Mouse (Mus musculus) neural tube, embryonic 15.5 days (tissue): Measurements from ENCODE around the gene Smyd3. TPM values are rescaled to one million over a fixed set of nuclear protein-coding genes. Genes with fewer than 3 reads are reported as not detected.

ENCODE experiments used
- ATAC-seq: fragments of 200-750 bp; cut with Nextera tagmentation; 2 replicates; pipeline ENCODE4 v1.8.0; 2017; ENCODE audit warnings: mild to moderate bottlenecking, moderate TSS enrichment, moderate library complexity; ENCODE audit not compliant: low FRiP score
- H3K27ac ChIP-seq: fragments of 300-500 bp; sonication (generic); replicated peaks from 2 replicates; pipeline ENCODE4 v1.5.1; 2015; ENCODE audit warnings: mild to moderate bottlenecking, inconsistent platforms
- H3K27me3 ChIP-seq: fragments of 300-500 bp; sonication (generic); replicated peaks from 2 replicates; pipeline ENCODE4 v1.6.1; 2015; ENCODE audit warnings: inconsistent platforms
- H3K36me3 ChIP-seq: fragments of 300-500 bp; sonication (generic); 2 replicates; pipeline ENCODE4 v1.6.1; 2015; ENCODE audit warnings: inconsistent platforms
- H3K4me1 ChIP-seq: fragments of 300-500 bp; sonication (generic); 2 replicates; pipeline ENCODE4 v1.6.1; 2015; ENCODE audit warnings: inconsistent platforms
- H3K4me2 ChIP-seq: fragments of 300-500 bp; sonication (generic); 2 replicates; pipeline ENCODE4 v1.6.1; 2015; ENCODE audit warnings: inconsistent platforms, mild to moderate bottlenecking, moderate library complexity
- H3K4me3 ChIP-seq: fragments of 300-500 bp; sonication (generic); replicated peaks from 2 replicates; pipeline ENCODE4 v1.5.1; 2015; ENCODE audit warnings: mild to moderate bottlenecking, inconsistent platforms
- H3K9ac ChIP-seq: fragments of 300-500 bp; sonication (generic); replicated peaks from 2 replicates; pipeline ENCODE4 v1.6.1; 2015; ENCODE audit warnings: mild to moderate bottlenecking, inconsistent platforms
- H3K9me3 ChIP-seq: fragments of 300-500 bp; sonication (generic); replicated peaks from 2 replicates; pipeline ENCODE4 v1.6.1; 2016; ENCODE audit warnings: inconsistent platforms
- WGBS: fragments of 180-500 bp; shearing (Covaris S2); methylation state at CpG from one replicate; pipeline ENCODE4 v1.1.7; 2015; ENCODE audit warnings: mixed read lengths; 5-methylcytosine and 5-hydroxymethylcytosine counted together
- polyA plus RNA-seq: library from polyadenylated mRNA; unstranded; fragments of >200 nt; fragmentation: Nextera tagmentation; extraction: Ambion mirVana; gene quantifications from 2 replicates; pipeline ENCODE4 v1.2.1, GENCODE M21; 2015

The Smyd3 gene
- polyA plus RNA-seq, 1 experiment from 2014 or later: 26.0 TPM

- H3K27ac ChIP-seq: no peak overlapping the region
- peaks cover 7% of the 10 kb centered on the region; the same call in 1 of the 2 replicates for H3K4me1 ChIP-seq
- H3K36me3 ChIP-seq: no peaks in the 10 kb centered on the region
- H3K9ac ChIP-seq: no peak overlapping the region
- 78% methylated on average over 5 of the region's 5 CpGs for WGBS
- no peaks in the 10 kb centered on the region for H3K9me3 ChIP-seq
- H3K4me3 ChIP-seq: no peak overlapping the region
- H3K27me3 ChIP-seq: no peaks in the 10 kb centered on the region
- ATAC-seq: no peak
- no peak overlapping the region for H3K4me2 ChIP-seq
Measured at GRCm38 (mm10) chr1:179149468-179150140, 368.2 kb downstream of the Smyd3 start.

- Histone ChIP-seq H3K36me3 (no peaks in the 10 kb centered on the region), H3K9me3 (no peaks in the 10 kb centered on the region), H3K27me3 (no peaks in the 10 kb centered on the region), H3K9ac (no peak overlapping the region), H3K4me1 (peaks cover 16% of the 10 kb centered on the region), H3K4me2 (no peak overlapping the region), H3K4me3 (no peak overlapping the region), H3K27ac (no peak overlapping the region)
- ATAC-seq: no peak
- 65% methylated on average over 9 of the region's 9 CpGs for WGBS
Measured at GRCm38 (mm10) chr1:179146730-179147167, 371.1 kb downstream of the Smyd3 start.

DNA sequence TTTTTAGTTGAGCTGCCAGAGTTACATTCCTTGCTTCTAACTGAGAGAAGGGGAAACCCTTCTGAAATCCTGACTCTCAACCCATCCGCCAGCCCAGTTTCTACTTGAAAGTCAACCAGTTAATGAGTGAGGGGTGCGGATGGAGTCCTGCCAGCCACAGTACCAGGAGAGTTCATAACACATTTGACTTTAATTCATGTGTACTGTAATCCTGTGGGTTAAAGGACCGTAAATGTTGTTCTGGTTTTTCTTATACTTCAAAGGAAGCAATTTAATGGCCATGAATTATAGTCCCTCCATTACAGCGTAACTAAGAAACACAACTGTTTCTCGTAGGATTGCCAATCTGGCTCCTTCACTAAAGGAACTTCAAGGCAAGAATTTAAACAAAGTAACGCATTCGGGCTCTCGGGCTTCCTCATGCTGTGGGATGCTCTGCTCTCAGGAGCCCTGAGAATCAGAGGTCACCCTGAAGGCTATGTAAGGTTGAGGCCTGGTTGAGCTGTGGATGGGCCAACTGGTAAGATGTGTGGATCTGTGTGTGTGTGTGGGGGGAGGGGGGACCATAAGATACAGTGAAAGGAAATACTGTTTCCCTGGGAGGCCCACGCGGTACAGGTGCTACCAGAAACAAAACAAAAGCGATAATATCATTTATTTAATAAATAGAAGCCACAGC lies 374.5 kb downstream of the Smyd3 start:
- Histone ChIP-seq H3K36me3 (no peaks in the 10 kb centered on the region), H3K9ac (no peak overlapping the region), H3K27ac (no peak overlapping the region), H3K4me1 (peaks cover 16% of the 10 kb centered on the region), H3K9me3 (no peaks in the 10 kb centered on the region), H3K4me2 (no peak overlapping the region), H3K4me3 (no peak overlapping the region), H3K27me3 (0 out of 2 replicates have a peak, but pooled peaks cover 4% of the 10 kb centered on the region)
- WGBS: 42% methylated on average over 11 of the region's 11 CpGs
- peak; percentile 55; the same call in 1 of the 2 replicates for ATAC-seq

DNA sequence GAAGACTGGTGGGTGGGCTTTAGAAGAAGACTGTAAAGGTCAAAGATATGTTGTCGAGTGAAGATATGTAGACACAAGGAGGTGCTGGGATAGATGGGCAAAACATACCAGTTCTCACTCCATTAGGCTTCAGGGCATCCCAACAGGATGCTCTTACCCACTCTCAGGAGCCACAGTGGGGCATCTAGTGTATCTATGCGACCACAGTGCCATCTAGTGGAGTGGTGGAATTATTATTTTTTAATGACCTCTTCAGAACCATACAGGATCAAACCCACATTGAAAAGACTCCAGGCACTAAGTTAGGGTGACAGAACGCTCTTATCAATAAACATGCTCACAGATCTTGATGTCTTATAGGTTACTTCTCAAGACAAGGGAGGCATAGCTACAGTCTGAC lies 375.7 kb downstream of the Smyd3 start:
- H3K9me3 ChIP-seq: no peaks in the 10 kb centered on the region
- no peak overlapping the region for H3K27ac ChIP-seq
- peaks cover 16% of the 10 kb centered on the region for H3K4me1 ChIP-seq
- ATAC-seq: no peak
- 60% methylated on average over 3 of the region's 3 CpGs for WGBS
- H3K36me3 ChIP-seq: no peaks in the 10 kb centered on the region
- H3K4me3 ChIP-seq: no peak overlapping the region
- H3K9ac ChIP-seq: no peak overlapping the region
- 0 out of 2 replicates have a peak, but pooled peaks cover 4% of the 10 kb centered on the region for H3K27me3 ChIP-seq
- H3K4me2 ChIP-seq: no peak overlapping the region

DNA sequence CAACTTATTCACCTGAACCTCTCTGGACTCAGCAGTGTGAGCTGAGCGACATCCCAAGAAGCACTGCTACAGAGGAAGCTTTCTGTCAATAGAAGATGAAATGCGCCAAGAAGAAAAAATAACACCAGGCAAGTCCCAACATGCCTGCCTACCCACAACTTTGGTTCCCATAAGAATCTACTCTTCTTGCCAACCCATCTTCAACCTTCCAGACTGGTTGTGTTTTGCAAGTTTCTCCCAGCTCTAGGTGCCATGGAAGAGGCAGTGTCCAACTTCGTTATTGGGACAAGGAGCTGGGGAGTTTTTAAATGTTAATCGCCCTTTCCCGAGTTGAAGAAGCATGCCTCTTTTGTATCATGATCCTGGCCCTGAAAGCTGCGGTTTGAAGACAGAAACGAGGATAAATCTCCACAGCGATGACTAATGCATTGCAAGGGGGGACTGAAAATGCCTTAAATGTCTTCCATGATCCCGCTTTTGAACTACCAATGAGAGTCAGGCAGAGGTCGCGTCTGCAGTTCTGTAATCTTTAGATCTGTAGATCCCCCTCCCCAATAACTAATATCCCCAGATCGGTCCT lies 376.7 kb downstream of the Smyd3 start:
- Histone ChIP-seq H3K36me3 (no peaks in the 10 kb centered on the region), H3K27ac (no peak overlapping the region), H3K4me1 (peaks cover 20% of the 10 kb centered on the region), H3K9ac (no peak overlapping the region), H3K27me3 (0 out of 2 replicates have a peak, but pooled peaks cover 4% of the 10 kb centered on the region), H3K4me3 (no peak overlapping the region), H3K9me3 (no peaks in the 10 kb centered on the region), H3K4me2 (no peak overlapping the region)
- ATAC-seq: no peak
- 85% methylated on average over 12 of the region's 12 CpGs for WGBS

- Histone ChIP-seq H3K27ac (no peak overlapping the region), H3K4me3 (no peak overlapping the region), H3K36me3 (no peaks in the 10 kb centered on the region), H3K4me1 (peaks cover 7% of the 10 kb centered on the region; the same call in 1 of the 2 replicates), H3K4me2 (no peak overlapping the region), H3K9me3 (peaks cover 8% of the 10 kb centered on the region; the same call in 1 of the 2 replicates), H3K9ac (no peak overlapping the region), H3K27me3 (0 out of 2 replicates have a peak, but pooled peaks cover 4% of the 10 kb centered on the region)
- ATAC-seq: no peak
- 72% methylated on average over 3 of the region's 3 CpGs for WGBS
Measured at GRCm38 (mm10) chr1:179137145-179137477, 380.7 kb downstream of the Smyd3 start.

GRCm38 (mm10) chr1:179136461-179137144 lies 381.2 kb downstream of the Smyd3 start:
- H3K4me3 ChIP-seq: no peak overlapping the region
- H3K27me3 ChIP-seq: 0 out of 2 replicates have a peak, but pooled peaks cover 4% of the 10 kb centered on the region
- no peak for ATAC-seq
- no peak overlapping the region for H3K4me2 ChIP-seq
- H3K4me1 ChIP-seq: peaks cover 7% of the 10 kb centered on the region; the same call in 1 of the 2 replicates
- no peak overlapping the region for H3K27ac ChIP-seq
- no peaks in the 10 kb centered on the region for H3K36me3 ChIP-seq
- WGBS: 61% methylated on average over 14 of the region's 14 CpGs
- no peak overlapping the region for H3K9ac ChIP-seq
- peaks cover 8% of the 10 kb centered on the region; the same call in 1 of the 2 replicates for H3K9me3 ChIP-seq

GRCm38 (mm10) chr1:179129995-179130394 lies 387.8 kb downstream of the Smyd3 start:
- Histone ChIP-seq H3K4me1 (no peaks in the 10 kb centered on the region), H3K4me2 (no peak overlapping the region), H3K27me3 (no peaks in the 10 kb centered on the region), H3K9me3 (peaks cover 8% of the 10 kb centered on the region; the same call in 1 of the 2 replicates), H3K4me3 (no peak overlapping the region), H3K27ac (no peak overlapping the region), H3K9ac (no peak overlapping the region), H3K36me3 (no peaks in the 10 kb centered on the region)
- 97% methylated on average over 5 of the region's 5 CpGs for WGBS
- ATAC-seq: no peak

- no peak for ATAC-seq
- H3K4me1 ChIP-seq: no peaks in the 10 kb centered on the region
- no peak overlapping the region for H3K27ac ChIP-seq
- WGBS: 87% methylated on average over 3 of the region's 3 CpGs
- H3K4me2 ChIP-seq: no peak overlapping the region
- H3K36me3 ChIP-seq: no peaks in the 10 kb centered on the region
- no peak overlapping the region for H3K9ac ChIP-seq
- H3K27me3 ChIP-seq: no peaks in the 10 kb centered on the region
- no peaks in the 10 kb centered on the region for H3K9me3 ChIP-seq
- no peak overlapping the region for H3K4me3 ChIP-seq
Measured at GRCm38 (mm10) chr1:179126287-179126686, 391.6 kb downstream of the Smyd3 start.

GRCm38 (mm10) chr1:179122476-179123229 lies 395.2 kb downstream of the Smyd3 start:
- ATAC-seq: no peak
- 52% methylated on average over 11 of the region's 11 CpGs for WGBS
- no peak overlapping the region for H3K4me3 ChIP-seq

More at GRCm38 (mm10) chr1:179122476-179123229, 395.2 kb downstream of the Smyd3 start:
- Histone ChIP-seq H3K9me3 (no peaks in the 10 kb centered on the region), H3K4me2 (no peak overlapping the region), H3K27me3 (no peaks in the 10 kb centered on the region), H3K36me3 (no peaks in the 10 kb centered on the region), H3K27ac (no peak overlapping the region), H3K4me1 (peaks cover 12% of the 10 kb centered on the region), H3K9ac (no peak overlapping the region)
